Mouse (Mus musculus) heart, embryonic 10.5 days (tissue): ENCODE measurements at regions not wholly inside any gene's neighbourhood (a gene's known extent, or its start where the extent isn't known, plus 50 kb on each side); places are given as distances from the start of the nearest gene placed in this dataset.

Experiments used
- DNase-seq: peaks from one replicate; pipeline ENCODE4 v3.0.0-alpha.2; 2017; ENCODE audit warnings: low spot score
- H3K27ac ChIP-seq: fragments of 300-500 bp; sonication (generic); 2 replicates; pipeline ENCODE4 v1.5.1; 2016; ENCODE audit warnings: mild to moderate bottlenecking
- H3K27me3 ChIP-seq: fragments of 300-500 bp; sonication (generic); 2 replicates; pipeline ENCODE4 v1.6.1; 2016; ENCODE audit warnings: mild to moderate bottlenecking; ENCODE audit not compliant: poor library complexity, insufficient read depth, severe bottlenecking
- H3K36me3 ChIP-seq: fragments of 300-500 bp; sonication (generic); 2 replicates; pipeline ENCODE4 v1.6.1; 2016; ENCODE audit warnings: mild to moderate bottlenecking, moderate library complexity
- H3K4me1 ChIP-seq: fragments of 300-500 bp; sonication (generic); 2 replicates; pipeline ENCODE4 v1.6.1; 2016; ENCODE audit warnings: mild to moderate bottlenecking
- H3K4me3 ChIP-seq: fragments of 300-500 bp; sonication (generic); 2 replicates; pipeline ENCODE4 v1.5.1; 2016; ENCODE audit warnings: mild to moderate bottlenecking, moderate library complexity
- H3K9me3 ChIP-seq: fragments of 300-500 bp; sonication (generic); 2 replicates; pipeline ENCODE4 v1.6.1; 2016; ENCODE audit warnings: mild to moderate bottlenecking, moderate library complexity
- WGBS: fragments of 180-500 bp; shearing (Covaris S2); methylation state at CpG from one replicate; pipeline ENCODE4 v1.1.7; 2016; 5-methylcytosine and 5-hydroxymethylcytosine counted together

DNA sequence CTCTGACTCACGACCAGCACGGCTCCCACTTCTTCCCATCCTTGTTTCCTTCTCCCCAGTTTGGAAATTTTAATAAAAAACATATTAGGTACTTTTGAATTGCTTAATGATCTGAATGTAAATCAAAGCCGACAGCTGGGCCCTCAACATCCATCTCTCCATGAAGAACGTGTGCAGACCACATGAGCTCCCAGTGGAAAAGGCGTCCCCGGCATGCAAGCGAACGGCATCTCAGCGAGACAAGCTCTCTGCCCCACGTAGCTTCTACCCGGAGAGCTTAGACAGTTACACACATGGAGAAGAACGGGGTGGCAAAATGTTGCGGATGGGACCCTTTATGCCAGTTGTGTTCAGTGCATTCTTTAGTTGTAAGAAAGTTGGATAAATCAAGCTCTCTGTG is 109.6 kb upstream of the Lef1 start:
- H3K27me3 ChIP-seq, result no peaks in the 10 kb centered on the region
- H3K36me3 ChIP-seq, result no peaks in the 10 kb centered on the region
- no peak for DNase-seq
- no peaks in the 10 kb centered on the region for H3K9me3 ChIP-seq
- 83% methylated on average over 13 of the region's 13 CpGs for WGBS
- no peaks in the 10 kb centered on the region for H3K4me1 ChIP-seq
- H3K4me3 ChIP-seq, result no peak overlapping the region
- no peak overlapping the region for H3K27ac ChIP-seq

DNA sequence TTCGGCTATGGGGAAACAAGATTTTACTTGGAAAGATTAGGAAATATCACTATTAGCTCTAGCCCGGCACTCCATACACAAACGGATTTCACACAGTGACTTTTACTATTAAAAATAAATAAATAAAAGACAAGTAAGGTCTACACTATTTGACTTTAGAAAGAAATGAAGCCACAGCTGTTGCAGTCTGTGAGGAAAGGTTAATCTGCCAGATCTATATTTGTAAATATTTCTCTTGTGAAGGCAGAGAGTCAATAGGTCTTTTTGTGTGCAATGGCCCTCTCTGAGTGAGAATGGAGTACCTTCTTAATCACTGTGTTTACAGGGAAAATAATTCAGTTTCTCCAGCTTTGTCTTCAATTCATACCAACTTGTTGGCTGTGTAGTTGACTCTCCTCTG is 110.0 kb upstream of the Lef1 start:
- H3K27ac ChIP-seq, result no peak overlapping the region

DNA sequence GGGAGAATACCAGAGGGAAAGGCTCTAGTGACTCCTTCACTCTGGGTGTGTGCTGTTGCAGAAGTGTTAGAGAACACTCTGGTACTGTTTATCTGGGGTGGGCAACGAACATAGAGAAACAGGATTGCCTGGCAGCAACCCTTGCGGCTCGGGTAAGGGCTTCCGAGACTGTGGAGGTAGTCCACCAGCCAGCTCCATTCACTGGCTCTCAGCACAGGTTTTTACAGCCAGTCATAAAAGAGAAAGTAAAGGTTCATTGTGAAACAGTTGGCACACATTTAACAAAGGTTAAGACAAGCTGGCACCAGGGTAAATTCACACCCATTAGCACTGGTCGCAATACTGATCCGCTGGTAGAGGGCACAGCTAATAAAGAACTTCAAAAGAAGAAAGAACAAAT is 110.5 kb upstream of the Lef1 start:
- H3K4me3 ChIP-seq, result no peak overlapping the region
- H3K4me1 ChIP-seq, result no peaks in the 10 kb centered on the region
- H3K27me3 ChIP-seq, result no peaks in the 10 kb centered on the region
- DNase-seq, result no peak
- H3K9me3 ChIP-seq, result no peaks in the 10 kb centered on the region
- WGBS, result 78% methylated on average over 6 of the region's 6 CpGs
- no peaks in the 10 kb centered on the region for H3K36me3 ChIP-seq
- H3K27ac ChIP-seq, result no peak overlapping the region

More for the DNA sequence above, 110.0 kb upstream of the Lef1 start:
- no peaks in the 10 kb centered on the region for H3K4me1 ChIP-seq
- H3K4me3 ChIP-seq, result no peak overlapping the region
- no peaks in the 10 kb centered on the region for H3K36me3 ChIP-seq
- no peaks in the 10 kb centered on the region for H3K9me3 ChIP-seq
- H3K27me3 ChIP-seq, result no peaks in the 10 kb centered on the region
- 77% methylated on average over 3 of the region's 3 CpGs for WGBS
- no peak for DNase-seq

DNA sequence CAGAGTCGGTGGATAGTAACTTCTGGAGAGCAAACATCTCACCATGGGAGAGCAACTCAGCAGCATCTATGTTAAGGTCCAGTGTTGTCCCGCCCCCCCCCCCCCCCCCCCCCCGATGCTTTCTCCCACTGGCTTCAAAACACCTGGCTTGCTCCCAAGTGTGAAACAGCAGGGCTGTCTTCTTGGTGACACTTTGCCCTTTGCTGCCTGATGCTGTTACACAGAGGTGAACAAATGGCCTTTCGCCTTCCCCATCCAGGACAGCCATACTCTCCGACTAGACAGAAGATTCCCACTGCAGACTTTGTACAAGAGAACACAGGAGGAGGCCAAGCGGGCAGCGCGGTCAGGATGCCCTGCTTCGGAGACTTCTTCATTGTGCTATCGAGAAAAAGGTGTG is 111.8 kb upstream of the Lef1 start:
- WGBS, result 62% methylated on average over 10 of the region's 10 CpGs
- H3K4me3 ChIP-seq, result no peak overlapping the region
- no peak overlapping the region for H3K27ac ChIP-seq
- H3K4me1 ChIP-seq, result no peaks in the 10 kb centered on the region
- H3K36me3 ChIP-seq, result no peaks in the 10 kb centered on the region
- H3K9me3 ChIP-seq, result no peaks in the 10 kb centered on the region
- DNase-seq, result no peak
- H3K27me3 ChIP-seq, result no peaks in the 10 kb centered on the region

DNA sequence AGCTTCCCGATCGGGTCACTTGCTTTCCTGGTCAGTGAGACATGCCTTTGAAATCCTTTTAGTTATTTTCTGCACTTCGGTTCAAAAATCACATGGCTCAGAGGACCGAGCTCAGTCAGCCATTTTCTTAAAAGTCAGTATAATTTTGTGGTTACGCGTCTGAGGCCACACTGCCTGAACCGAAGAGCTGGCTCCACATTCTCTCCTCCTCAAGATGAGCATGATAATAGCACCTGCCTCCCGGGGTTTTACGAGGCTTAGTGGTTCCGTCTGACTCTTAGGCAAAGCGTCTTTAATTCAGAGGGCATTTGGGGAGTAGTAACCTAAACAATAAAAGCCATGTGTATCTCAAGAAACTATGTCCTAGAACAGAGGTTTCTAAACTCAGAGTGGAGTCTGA is 113.5 kb upstream of the Lef1 start:
- 51% methylated on average over 11 of the region's 11 CpGs for whole genome bisulfite sequencing
- Histone ChIP-seq H3K4me3 (no peak overlapping the region), H3K27me3 (no peaks in the 10 kb centered on the region), H3K27ac (no peak overlapping the region), H3K36me3 (no peaks in the 10 kb centered on the region), H3K4me1 (no peaks in the 10 kb centered on the region), H3K9me3 (no peaks in the 10 kb centered on the region)
- DNase-seq, result no peak

DNA sequence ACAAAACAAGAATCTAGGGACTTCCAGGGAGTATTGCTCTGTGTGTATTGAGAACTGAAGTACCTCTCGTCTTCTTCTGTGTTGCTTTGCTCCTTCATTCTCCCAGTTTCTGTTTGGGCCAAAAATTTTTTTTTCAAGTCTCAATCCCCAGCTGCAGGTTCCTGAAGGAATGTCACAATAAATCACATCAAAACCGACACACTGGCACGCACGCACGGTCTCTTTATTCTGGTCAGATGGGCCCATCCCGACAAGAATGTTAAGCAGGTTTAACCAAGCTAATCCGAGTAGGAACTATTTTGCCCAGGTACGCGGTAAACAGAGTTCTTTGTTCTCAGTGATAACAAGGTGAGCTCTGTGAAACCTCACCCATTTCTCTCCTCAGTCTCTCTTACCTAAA is 118.3 kb upstream of the Lef1 start:
- H3K4me3 ChIP-seq, result no peak overlapping the region
- no peak overlapping the region for H3K27ac ChIP-seq
- no peaks in the 10 kb centered on the region for H3K36me3 ChIP-seq
- H3K4me1 ChIP-seq, result no peaks in the 10 kb centered on the region
- 69% methylated on average over 9 of the region's 9 CpGs for WGBS
- no peaks in the 10 kb centered on the region for H3K9me3 ChIP-seq
- H3K27me3 ChIP-seq, result no peaks in the 10 kb centered on the region
- DNase-seq, result no peak

DNA sequence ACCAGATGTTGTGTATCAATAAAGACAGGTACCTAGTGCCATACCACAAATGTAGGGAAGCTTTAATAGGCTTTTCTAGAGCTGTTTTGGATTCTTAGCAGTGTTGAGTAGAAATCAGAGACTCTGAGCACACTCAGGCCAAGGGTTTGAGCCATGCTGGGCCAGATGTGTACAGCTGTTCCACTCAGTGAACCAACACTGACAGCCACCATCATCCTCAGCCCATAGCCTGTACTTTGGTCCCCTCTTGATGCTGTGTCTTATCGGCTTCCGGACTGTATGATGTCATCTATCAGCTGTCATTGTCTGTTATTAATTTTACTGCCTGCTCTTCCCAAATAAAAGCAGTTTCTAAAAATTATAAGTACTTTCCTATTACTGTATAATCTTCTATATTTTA is 123.6 kb upstream of the Lef1 start:
- no peak overlapping the region for H3K4me3 ChIP-seq
- no peaks in the 10 kb centered on the region for H3K9me3 ChIP-seq
- H3K36me3 ChIP-seq, result no peaks in the 10 kb centered on the region
- 92% methylated on average over 2 of the region's 2 CpGs for WGBS
- DNase-seq, result no peak
- no peaks in the 10 kb centered on the region for H3K27me3 ChIP-seq
- H3K4me1 ChIP-seq, result no peaks in the 10 kb centered on the region
- H3K27ac ChIP-seq, result no peak overlapping the region

DNA sequence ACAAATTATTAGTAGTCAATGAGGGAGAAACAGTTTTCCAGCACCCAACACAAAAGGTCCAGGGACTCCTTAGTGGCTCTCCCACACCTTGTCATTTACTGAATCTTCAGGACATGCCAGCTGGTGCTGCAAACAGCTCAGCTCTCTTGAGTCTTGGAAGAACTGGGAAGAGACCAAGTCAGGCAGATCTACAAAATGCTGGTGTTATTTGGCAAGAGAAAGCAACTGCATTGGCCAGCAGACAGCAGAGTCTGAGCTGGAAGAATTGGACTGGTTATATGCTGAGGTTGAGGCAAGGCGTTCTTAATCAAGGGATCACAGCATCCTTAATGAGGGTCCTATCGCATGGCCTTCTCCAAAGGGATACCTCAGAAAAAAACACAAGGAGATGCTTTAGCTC is 124.2 kb upstream of the Lef1 start:
- no peaks in the 10 kb centered on the region for H3K4me1 ChIP-seq
- no peak for DNase-seq
- 93% methylated on average over 2 of the region's 2 CpGs for WGBS
- no peaks in the 10 kb centered on the region for H3K27me3 ChIP-seq
- no peak overlapping the region for H3K27ac ChIP-seq
- no peaks in the 10 kb centered on the region for H3K36me3 ChIP-seq
- H3K4me3 ChIP-seq, result no peak overlapping the region
- H3K9me3 ChIP-seq, result no peaks in the 10 kb centered on the region

DNA sequence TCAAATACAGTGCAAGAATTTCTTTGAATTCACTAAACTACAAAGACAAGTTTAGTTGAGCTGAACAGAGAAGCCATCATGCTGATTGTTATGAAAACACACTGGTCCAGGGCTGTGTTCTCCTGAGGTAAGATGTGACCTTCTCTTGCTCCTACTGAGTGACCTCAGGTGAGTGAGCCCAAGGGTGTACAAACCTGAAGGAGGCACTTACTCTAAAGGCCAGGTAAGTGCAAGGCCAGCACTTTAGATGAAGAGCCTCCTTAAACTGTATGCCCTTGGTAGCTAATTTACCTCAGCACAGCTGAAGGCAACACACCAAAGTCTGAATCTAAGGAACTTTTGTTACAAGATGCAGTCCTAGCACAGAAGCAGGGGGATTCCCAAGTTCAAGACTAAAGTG is 128.7 kb upstream of the Lef1 start:
- Histone ChIP-seq H3K9me3 (no peaks in the 10 kb centered on the region), H3K36me3 (no peaks in the 10 kb centered on the region), H3K27ac (no peak overlapping the region), H3K27me3 (no peaks in the 10 kb centered on the region), H3K4me3 (no peak overlapping the region), H3K4me1 (peaks cover 20% of the 10 kb centered on the region)
- DNase-seq, result no peak

DNA sequence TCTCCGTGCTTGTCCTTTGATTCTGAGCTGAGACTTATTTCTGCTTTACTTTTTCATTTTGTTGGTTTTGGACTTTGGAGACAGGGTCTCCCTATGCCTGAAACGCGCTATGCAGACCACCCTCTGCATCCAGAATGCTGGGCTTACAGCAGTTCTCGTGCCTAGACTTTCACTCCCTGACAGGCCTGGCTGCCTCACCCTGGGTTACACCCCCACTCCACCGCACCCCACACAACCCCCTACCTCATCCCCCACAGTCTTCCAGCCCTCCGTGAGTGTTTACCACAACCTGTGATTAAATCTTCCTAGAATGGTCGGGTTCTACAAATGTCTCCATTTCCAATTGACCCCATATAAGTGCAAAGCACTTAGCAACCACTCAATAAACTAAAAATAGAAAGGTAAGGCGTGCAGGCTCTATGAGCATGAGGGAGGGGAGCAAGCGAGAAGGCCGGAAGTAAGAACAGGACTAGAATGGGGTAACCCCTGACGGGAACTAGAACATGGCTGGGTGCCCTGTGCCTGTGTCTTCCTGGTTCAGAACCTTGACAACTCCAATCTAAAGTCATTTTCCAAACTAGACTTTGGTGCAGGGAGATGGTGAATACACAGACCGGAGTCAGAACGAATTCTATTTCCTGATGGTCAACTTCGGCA is 131.2 kb upstream of the Lef1 start:
- Histone ChIP-seq H3K9me3 (no peaks in the 10 kb centered on the region), H3K27ac (peak overlapping the region; percentile 87), H3K4me1 (peaks cover 27% of the 10 kb centered on the region), H3K4me3 (peak overlapping the region; percentile 32), H3K27me3 (no peaks in the 10 kb centered on the region), H3K36me3 (no peaks in the 10 kb centered on the region)
- WGBS, result 50% methylated on average over 14 of the region's 14 CpGs
- no peak for DNase-seq

DNA sequence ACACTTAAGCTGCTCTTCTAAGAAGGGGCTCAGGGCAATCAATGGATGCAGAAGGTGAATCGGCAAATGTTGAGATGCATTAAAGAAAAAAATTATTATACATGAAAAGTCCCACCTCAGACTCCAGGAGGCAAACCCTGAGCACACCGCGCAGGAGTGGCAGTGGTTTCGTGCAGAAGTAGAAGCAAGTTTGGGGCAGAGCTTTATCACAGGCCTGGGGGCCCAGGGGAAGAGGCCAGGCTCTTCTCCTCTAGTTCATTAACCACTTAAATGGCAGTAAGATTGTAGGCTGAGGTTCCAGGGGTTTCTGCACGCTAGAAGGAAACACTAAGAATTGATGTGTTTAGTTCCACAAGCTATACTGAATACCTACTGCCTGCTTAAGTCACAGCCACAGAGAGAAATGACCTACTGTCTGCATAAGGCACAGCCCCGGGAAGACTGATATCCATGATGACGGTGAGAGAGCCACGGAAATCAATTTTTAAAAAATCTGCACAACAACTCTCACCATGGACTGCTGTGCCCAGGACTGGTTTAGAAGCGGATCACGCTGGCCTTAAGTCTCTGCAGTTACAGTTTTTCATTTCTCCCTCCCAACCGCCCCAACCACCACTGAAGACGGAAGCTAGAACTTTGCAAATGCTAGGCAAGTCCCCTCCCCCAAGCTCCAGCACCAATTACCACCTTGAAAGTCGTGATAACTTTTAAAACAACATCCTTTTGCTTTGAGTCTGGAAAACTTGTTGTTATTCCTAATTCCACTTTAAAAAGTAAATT is 132.2 kb upstream of the Lef1 start:
- DNase-seq, result no peak
- no peaks in the 10 kb centered on the region for H3K9me3 ChIP-seq
- H3K4me3 ChIP-seq, result 0 out of 2 replicates have a peak overlapping the region, but pooled peaks have one; percentile 22
- no peaks in the 10 kb centered on the region for H3K36me3 ChIP-seq
- peak overlapping the region; percentile 87 for H3K27ac ChIP-seq
- H3K27me3 ChIP-seq, result no peaks in the 10 kb centered on the region
- 32% methylated on average over 13 of the region's 13 CpGs for WGBS
- H3K4me1 ChIP-seq, result peaks cover 27% of the 10 kb centered on the region

DNA sequence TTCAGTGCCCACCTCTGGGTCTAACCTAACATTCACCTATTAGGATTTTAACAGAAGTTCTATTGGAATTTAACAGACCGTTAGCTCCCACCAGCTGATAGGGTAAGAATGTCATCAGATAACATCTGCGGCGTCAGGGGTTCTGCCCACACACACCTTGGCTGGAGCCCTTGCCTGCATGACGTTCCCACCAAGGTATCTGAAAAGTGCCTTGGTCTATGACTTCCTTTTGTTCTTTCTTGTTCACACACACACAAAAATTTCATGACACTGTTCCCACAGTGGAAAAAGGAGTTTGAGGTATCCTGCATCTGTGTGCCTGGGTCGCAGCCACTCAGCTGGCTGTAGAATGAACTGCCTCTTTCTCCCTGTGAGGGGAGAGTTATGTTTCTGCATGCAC is 134.1 kb upstream of the Lef1 start:
- Histone ChIP-seq H3K27ac (no peak overlapping the region), H3K4me3 (no peak overlapping the region), H3K36me3 (no peaks in the 10 kb centered on the region), H3K4me1 (peaks cover 27% of the 10 kb centered on the region), H3K9me3 (no peaks in the 10 kb centered on the region), H3K27me3 (no peaks in the 10 kb centered on the region)
- WGBS, result 27% methylated on average over 5 of the region's 5 CpGs
- DNase-seq, result no peak

DNA sequence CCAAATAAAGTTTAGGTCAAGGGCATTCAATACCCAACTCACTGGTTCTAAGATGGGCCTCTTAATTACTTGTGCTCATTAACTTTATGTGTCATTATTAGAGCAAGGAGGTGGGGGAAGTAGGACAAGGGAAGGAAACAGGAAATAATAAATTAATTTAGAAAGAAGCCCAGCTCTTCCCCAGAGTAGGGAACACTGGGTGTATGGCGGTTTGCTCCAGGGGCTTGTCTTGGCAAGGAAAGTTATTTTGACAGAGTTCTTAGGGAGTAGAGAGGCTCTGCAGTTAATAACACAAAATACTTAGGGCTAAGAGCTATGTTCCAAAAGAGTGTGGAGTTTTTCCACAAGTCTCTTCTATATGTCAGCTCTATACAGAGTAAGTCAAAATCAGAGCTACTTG is 135.0 kb upstream of the Lef1 start:
- Histone ChIP-seq H3K9me3 (no peaks in the 10 kb centered on the region), H3K4me1 (peaks cover 27% of the 10 kb centered on the region), H3K27me3 (no peaks in the 10 kb centered on the region), H3K27ac (no peak overlapping the region), H3K36me3 (no peaks in the 10 kb centered on the region), H3K4me3 (no peak overlapping the region)
- WGBS, result 59% methylated on average over 1 of the region's 1 CpGs
- DNase-seq, result no peak

DNA sequence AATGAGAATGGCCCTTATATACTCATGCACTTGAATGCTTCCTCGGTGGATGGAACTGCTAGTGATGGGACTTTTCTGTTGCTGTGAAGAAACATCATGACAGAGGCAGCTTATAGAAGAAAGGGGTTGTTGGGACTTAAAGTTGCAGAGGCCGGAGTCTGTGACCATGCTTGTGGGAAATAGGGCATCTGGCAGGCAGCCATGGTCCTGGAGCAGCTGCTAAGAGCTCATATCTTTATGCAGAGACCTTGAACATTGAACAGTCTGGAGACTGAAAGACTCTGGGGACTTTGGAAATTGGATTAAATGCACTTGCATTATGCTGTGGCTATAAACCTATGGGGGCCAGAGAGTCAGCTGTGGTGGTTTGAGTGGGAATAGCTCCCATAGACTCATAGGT is 138.1 kb upstream of the Lef1 start:
- H3K9me3 ChIP-seq, result no peaks in the 10 kb centered on the region
- no peak overlapping the region for H3K4me3 ChIP-seq
- no peak overlapping the region for H3K27ac ChIP-seq
- no peak for DNase-seq
- 83% methylated on average over 2 of the region's 2 CpGs for WGBS
- H3K27me3 ChIP-seq, result no peaks in the 10 kb centered on the region
- no peaks in the 10 kb centered on the region for H3K36me3 ChIP-seq
- H3K4me1 ChIP-seq, result peaks cover 7% of the 10 kb centered on the region
